Mouse (Mus musculus): ENCODE data around the gene Melk. TPM values are rescaled to one million over a fixed set of nuclear protein-coding genes. Genes with fewer than 3 reads are reported as not detected.

The Melk gene
- total RNA-seq (2023), result under 1 TPM; 0.37 to 0.70 TPM

DNA sequence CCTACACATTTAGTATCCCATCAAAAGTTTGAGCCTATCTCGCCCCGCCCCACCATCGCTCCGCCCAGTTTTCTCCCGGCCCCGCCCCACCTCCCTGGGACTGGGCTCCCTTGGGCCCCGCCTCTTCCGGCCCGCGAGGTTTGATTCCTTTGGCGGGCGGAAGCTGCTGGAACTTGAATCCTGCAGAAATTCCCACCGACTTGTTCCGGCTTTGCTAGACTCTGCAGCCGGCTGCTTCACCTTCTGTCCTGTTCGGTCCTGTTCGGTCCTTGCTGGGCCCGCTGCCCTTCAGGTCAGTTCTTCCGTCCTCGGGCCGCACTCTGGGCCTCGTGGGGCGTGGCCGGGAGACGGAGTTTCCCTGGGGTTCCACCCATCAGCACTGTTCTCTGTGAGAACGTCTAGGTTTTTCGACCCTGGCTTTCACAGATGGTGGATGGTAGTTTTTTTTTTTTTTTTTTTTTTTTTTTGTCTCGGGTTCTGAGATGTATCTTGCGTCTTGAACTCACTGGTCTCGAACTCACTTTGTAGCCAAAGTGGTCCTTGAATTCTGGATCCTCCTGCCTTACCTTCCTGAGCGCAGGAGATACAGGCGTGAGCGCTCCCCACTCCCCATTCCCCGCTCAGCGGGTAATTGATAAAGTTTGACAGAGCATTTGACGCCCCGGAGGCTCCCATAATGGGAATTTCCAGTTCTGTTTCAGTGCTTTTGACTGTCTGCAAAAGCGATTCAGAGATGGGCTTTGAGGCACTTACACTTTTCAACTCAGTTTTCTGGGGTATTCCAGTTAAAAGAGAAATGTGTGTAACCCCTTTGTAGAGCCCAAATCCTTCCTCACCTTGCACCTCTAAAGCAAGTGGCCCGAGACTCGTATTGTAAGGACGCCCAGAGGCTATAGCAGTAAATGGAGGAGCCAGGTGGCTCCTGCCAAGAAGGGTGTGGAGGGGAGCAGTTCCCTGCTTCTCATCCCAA, at the start of gene Melk:
Gene Melk (plus strand): TSS at position 96 of the 970 bp plus-strand sequence.

Other genes starting within 250 kb of the Melk start
- 10 to 100 TPM; 27.1 to 30.3 TPM for gene Gne, start 216.7 kb upstream of the Melk start, total RNA-seq (2023)
- gene Rnf38, start 67.1 kb upstream of the Melk start, total RNA-seq (2023), result 100 to 1,000 TPM; 130 to 142 TPM